Mouse (Mus musculus) limb, embryonic 14.5 days (tissue): ENCODE results near the gene Ift81. TPM values are rescaled to one million over a fixed set of nuclear protein-coding genes. Genes with fewer than 3 reads are reported as not detected.
A peak's percentile ranks its signal among the peaks of the same experiment; 100 is the strongest.

Source experiments
- ATAC-seq: fragments of 200-750 bp; cut with Nextera tagmentation; 2 replicates; pipeline ENCODE4 v1.8.0; 2017; ENCODE audit warnings: low read depth, moderate number of reproducible peaks, moderate TSS enrichment; ENCODE audit not compliant: low FRiP score
- DNase-seq: peaks from one replicate; pipeline ENCODE4 v3.0.0-alpha.2; 2015; ENCODE audit warnings: low spot score
- H3K27ac ChIP-seq: fragments of 300-500 bp; sonication (generic); replicated peaks from 2 replicates; pipeline ENCODE4 v1.5.1; 2014; ENCODE audit warnings: low read depth, mild to moderate bottlenecking, low read length, moderate library complexity, mixed read lengths
- H3K27me3 ChIP-seq: fragments of 300-500 bp; sonication (generic); 2 replicates; pipeline ENCODE4 v1.6.1; 2014; ENCODE audit warnings: low read length, mixed read lengths; ENCODE audit not compliant: control insufficient read depth, insufficient read depth
- H3K36me3 ChIP-seq: fragments of 300-500 bp; sonication (generic); 2 replicates; pipeline ENCODE4 v1.6.1; 2014; ENCODE audit warnings: mild to moderate bottlenecking, low read length, moderate library complexity, mixed read lengths; ENCODE audit not compliant: control insufficient read depth, insufficient read depth
- H3K4me1 ChIP-seq: fragments of 300-500 bp; sonication (generic); 2 replicates; pipeline ENCODE4 v1.6.1; 2014; ENCODE audit warnings: antibody characterized with exemption, low read length, mixed read lengths; ENCODE audit not compliant: control insufficient read depth, insufficient read depth
- H3K4me2 ChIP-seq: fragments of 300-500 bp; sonication (generic); replicated peaks from 2 replicates; pipeline ENCODE4 v1.6.1; 2014; ENCODE audit warnings: low read depth, mild to moderate bottlenecking, low read length, moderate library complexity; ENCODE audit not compliant: severe bottlenecking
- H3K4me3 ChIP-seq: fragments of 300-500 bp; sonication (generic); replicated peaks from 2 replicates; pipeline ENCODE4 v1.5.1; 2014; ENCODE audit warnings: low read length
- H3K9ac ChIP-seq: fragments of 300-500 bp; sonication (generic); 2 replicates; pipeline ENCODE4 v1.6.1; 2014; ENCODE audit warnings: mild to moderate bottlenecking, low read depth, low read length, moderate library complexity; ENCODE audit not compliant: severe bottlenecking
- H3K9me3 ChIP-seq: fragments of 300-500 bp; sonication (generic); 2 replicates; pipeline ENCODE4 v1.6.1; 2016; ENCODE audit warnings: low read length; ENCODE audit not compliant: control insufficient read depth
- POLR2A ChIP-seq: fragments of 200-500 bp; IDR thresholded peaks from 2 replicates; pipeline ENCODE4 v1.8.0; 2012; ENCODE audit warnings: inconsistent platforms, mild to moderate bottlenecking, moderate library complexity, borderline replicate concordance; ENCODE audit not compliant: insufficient read depth, insufficient read length; ENCODE audit errors: extremely low read depth
- WGBS: fragments of 180-500 bp; shearing (Covaris S2); extraction: QIAGEN DNeasy Blood & Tissue Kit; methylation state at CpG from one replicate; pipeline ENCODE4 v1.1.7; 2014; 5-methylcytosine and 5-hydroxymethylcytosine counted together
- polyA plus RNA-seq, 2 experiments: library from polyadenylated mRNA; depleted of rRNA in 1 of 2; stranded (reverse) in 1 of 2; unstranded in 1 of 2; fragments of >200 nt; fragmentation: Nextera tagmentation in 1 of 2; extraction: Ambion mirVana in 1 of 2; gene quantifications; 2 replicates each; pipeline versions ENCODE4 v1.2.1 to v1.2.3; 2012 to 2014

The Ift81 gene
- polyA plus RNA-seq, 2 experiments: 17.2 to 32.7 TPM

- no peak overlapping the region for H3K4me3 ChIP-seq
Observed at GRCm38 (mm10) chr5:122516901-122517300, 97.4 kb downstream of the Ift81 start.

GRCm38 (mm10) chr5:122516029-122516730 is 98.1 kb downstream of the Ift81 start:
- no peaks in the 10 kb centered on the region for H3K9me3 ChIP-seq
- H3K27me3 ChIP-seq: no peaks in the 10 kb centered on the region
- TF ChIP-seq POLR2A: no peak
- no peak overlapping the region for H3K4me2 ChIP-seq
- 80% methylated on average over 11 of the region's 11 CpGs for WGBS
- DNase-seq: no peak
- H3K36me3 ChIP-seq: no peaks in the 10 kb centered on the region
- H3K4me3 ChIP-seq: no peak overlapping the region
- peaks cover 23% of the 10 kb centered on the region for H3K4me1 ChIP-seq
- H3K27ac ChIP-seq: no peak overlapping the region
- no peak overlapping the region for H3K9ac ChIP-seq
- no peak for ATAC-seq

More at GRCm38 (mm10) chr5:122516901-122517300, 97.4 kb downstream of the Ift81 start:
- Histone ChIP-seq H3K27ac (no peak overlapping the region), H3K9ac (no peak overlapping the region), H3K27me3 (no peaks in the 10 kb centered on the region), H3K36me3 (no peaks in the 10 kb centered on the region), H3K4me2 (no peak overlapping the region), H3K9me3 (no peaks in the 10 kb centered on the region), H3K4me1 (peaks cover 16% of the 10 kb centered on the region)
- TF ChIP-seq POLR2A: no peak
- WGBS: 74% methylated on average over 5 of the region's 5 CpGs
- no peak for ATAC-seq
- no peak for DNase-seq

DNA sequence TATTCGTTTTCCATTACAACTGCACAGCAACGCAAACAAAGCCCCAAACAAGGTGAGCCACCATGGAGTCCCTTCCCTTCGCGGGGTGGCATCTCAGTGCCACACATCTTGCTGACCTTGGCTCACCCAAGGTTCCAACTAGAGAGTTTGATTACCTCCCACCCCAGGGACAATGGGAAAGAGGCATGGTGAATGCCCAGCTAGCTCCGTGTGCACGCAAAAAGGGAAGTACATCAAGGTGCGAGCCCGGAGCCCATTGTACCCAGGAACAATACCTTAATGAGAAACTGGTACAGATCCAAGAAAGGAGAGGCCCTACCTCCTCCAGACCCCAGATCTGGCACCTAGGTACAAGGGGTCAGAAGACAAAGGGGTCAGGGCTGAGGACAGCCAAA is 100.2 kb downstream of the Ift81 start:
- no peak overlapping the region for H3K9ac ChIP-seq
- 0 out of 2 replicates have a peak overlapping the region, but pooled peaks have one; percentile 8 for H3K27ac ChIP-seq
- ATAC-seq (no peak), DNase-seq (no peak)
- H3K4me3 ChIP-seq: no peak overlapping the region
- H3K4me2 ChIP-seq: peak overlapping the region; percentile 25
- H3K36me3 ChIP-seq: no peaks in the 10 kb centered on the region
- no peaks in the 10 kb centered on the region for H3K9me3 ChIP-seq
- TF ChIP-seq POLR2A: no peak
- peaks cover 32% of the 10 kb centered on the region for H3K4me1 ChIP-seq
- WGBS: 32% methylated on average over 8 of the region's 8 CpGs
- no peaks in the 10 kb centered on the region for H3K27me3 ChIP-seq

DNA sequence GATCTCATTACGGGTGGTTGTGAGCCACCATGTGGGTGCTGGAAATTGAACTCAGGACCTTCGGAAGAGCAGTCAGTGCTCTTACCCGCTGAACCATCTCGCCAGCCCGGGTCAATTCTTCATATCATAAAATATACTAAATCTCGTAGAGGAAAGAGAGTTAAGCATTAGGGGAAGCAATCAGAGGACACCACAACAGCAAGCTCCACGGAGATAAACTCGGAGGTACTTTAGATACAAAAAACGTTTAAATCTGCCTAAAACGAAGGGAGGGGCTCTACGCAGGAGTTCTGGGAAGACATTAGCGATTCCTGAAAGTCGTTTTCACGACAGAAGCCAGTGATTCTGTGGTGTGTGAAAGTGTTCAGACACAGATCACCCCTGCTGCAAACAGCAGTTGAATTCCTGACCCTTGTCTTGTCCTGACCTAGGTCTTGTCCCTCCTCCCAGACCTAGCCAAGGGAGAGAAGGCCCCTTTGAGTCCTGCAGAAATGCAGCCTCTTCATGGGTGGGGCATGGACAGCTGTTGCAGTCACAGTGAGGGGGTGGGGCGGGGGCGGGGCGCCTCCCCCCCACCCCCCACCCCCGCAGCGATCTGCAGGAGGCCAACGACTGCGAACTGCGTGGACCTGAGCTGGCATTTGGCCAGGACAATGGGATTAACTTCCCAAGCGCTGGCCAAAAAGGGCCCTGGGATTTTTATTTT is 100.7 kb downstream of the Ift81 start:
- WGBS: 51% methylated on average over 18 of the region's 23 CpGs
- Histone ChIP-seq H3K36me3 (no peaks in the 10 kb centered on the region), H3K4me2 (peak overlapping the region; percentile 25), H3K4me1 (peaks cover 32% of the 10 kb centered on the region), H3K9me3 (no peaks in the 10 kb centered on the region), H3K27ac (no peak overlapping the region), H3K4me3 (no peak overlapping the region), H3K27me3 (no peaks in the 10 kb centered on the region), H3K9ac (no peak overlapping the region)
- DNase-seq (peak; percentile 47), ATAC-seq (peak; percentile 37; the same call in 1 of the 2 replicates)
- TF ChIP-seq POLR2A: no peak

GRCm38 (mm10) chr5:122512011-122512410 is 102.3 kb downstream of the Ift81 start:
- no peaks in the 10 kb centered on the region for H3K9me3 ChIP-seq
- no peaks in the 10 kb centered on the region for H3K27me3 ChIP-seq
- no peak for TF ChIP-seq POLR2A
- no peak overlapping the region for H3K27ac ChIP-seq
- peaks cover 28% of the 10 kb centered on the region for H3K4me1 ChIP-seq
- H3K4me3 ChIP-seq: no peak overlapping the region
- H3K36me3 ChIP-seq: no peaks in the 10 kb centered on the region
- H3K9ac ChIP-seq: no peak overlapping the region
- 58% methylated on average over 6 of the region's 6 CpGs for WGBS
- no peak for DNase-seq
- no peak for ATAC-seq
- no peak overlapping the region for H3K4me2 ChIP-seq
